Mouse (Mus musculus): ENCODE data around the gene Fat1. TPM values are rescaled to one million over a fixed set of nuclear protein-coding genes. Genes with fewer than 3 reads are reported as not detected.
"Not testable (repeated sequence)": the region's sequence is repeated elsewhere in the genome, so short reads cannot be mapped to it uniquely, and the experiment has no call there.

Fat1 gene
- polyA plus RNA-seq, 1 experiment from 2014 or later: 13.4 TPM

GRCm38 (mm10) chr8:45060083-45060482, 124.8 kb downstream of the Fat1 start:
- H3K27ac ChIP-seq: no peak overlapping the region
- H3K4me3 ChIP-seq (replicated peaks): no peak overlapping the region
- no peak for ATAC-seq
- WGBS: 83% methylated on average over 2 of the region's 2 CpGs
- H3K9ac ChIP-seq: no peak overlapping the region
- no peaks in the 10 kb centered on the region for H3K36me3 ChIP-seq
- H3K4me2 ChIP-seq (replicated peaks): no peak overlapping the region
- no peaks in the 10 kb centered on the region for H3K4me1 ChIP-seq (replicated peaks)
- H3K9me3 ChIP-seq: no peaks in the 10 kb centered on the region
- no peaks in the 10 kb centered on the region for H3K27me3 ChIP-seq (replicated peaks)

- H3K9ac ChIP-seq: no peak overlapping the region
- H3K36me3 ChIP-seq: no peaks in the 10 kb centered on the region
- H3K4me3 ChIP-seq (replicated peaks): no peak overlapping the region
- 87% methylated on average over 11 of the region's 11 CpGs for WGBS
- H3K4me1 ChIP-seq (replicated peaks): no peaks in the 10 kb centered on the region
- no peaks in the 10 kb centered on the region for H3K9me3 ChIP-seq
- no peak for ATAC-seq
- no peak overlapping the region for H3K27ac ChIP-seq
- no peak overlapping the region for H3K4me2 ChIP-seq (replicated peaks)
- no peaks in the 10 kb centered on the region for H3K27me3 ChIP-seq (replicated peaks)
Observed at GRCm38 (mm10) chr8:45062311-45062710, 127.1 kb downstream of the Fat1 start.

DNA sequence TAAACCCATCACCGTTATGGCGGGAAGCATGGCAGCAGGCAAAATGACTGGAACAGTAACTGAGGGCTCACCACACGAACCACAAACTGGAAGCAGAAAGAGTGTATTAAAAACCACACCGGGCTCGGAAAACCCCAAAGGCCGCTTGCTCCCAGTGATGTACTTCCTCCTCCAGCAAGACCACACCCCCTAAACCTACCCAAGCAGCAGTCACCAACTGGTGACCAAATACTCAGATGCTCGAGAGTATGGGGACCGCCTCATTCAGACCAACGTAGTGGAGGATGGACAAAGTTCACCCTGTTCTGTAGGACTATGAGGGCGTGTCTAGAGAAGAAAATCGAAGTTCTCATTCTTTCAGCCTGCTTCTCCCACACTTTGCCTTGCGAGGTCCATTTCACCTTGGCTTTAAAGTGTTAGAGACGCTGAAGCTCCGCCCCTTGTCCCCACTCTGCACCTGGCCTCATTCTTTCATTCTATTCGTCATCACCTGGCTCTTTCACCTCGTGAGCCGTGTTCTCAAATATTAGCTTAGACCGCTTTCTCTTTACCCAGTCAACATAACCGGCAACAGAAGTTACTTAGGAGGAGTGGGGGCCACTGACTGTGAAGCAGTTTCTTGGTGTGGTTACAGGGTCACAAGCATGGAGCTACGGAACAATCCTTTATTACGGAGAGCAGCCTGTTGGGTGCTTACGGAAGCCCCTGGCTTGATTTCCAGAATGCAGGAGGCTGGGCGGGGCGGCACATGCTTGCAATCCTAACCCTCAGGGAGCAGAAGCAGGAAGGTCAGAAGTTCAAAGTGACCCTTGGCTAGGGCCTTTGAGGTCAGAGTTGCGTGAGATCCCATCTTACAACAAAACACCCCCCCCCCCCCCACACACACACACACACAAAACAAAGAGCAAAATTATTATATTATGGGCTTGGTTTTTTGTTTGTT, 128.0 kb downstream of the Fat1 start:
- Histone ChIP-seq H3K27me3 (replicated peaks) (no peaks in the 10 kb centered on the region), H3K4me2 (replicated peaks) (peak overlapping the region; percentile 35), H3K4me3 (replicated peaks) (peak overlapping the region; percentile 18), H3K4me1 (replicated peaks) (no peaks in the 10 kb centered on the region), H3K9me3 (no peaks in the 10 kb centered on the region), H3K9ac (no peak overlapping the region), H3K27ac (peak overlapping the region; percentile 65), H3K36me3 (no peaks in the 10 kb centered on the region)
- 62% methylated on average over 25 of the region's 25 CpGs for WGBS
- ATAC-seq: peak; percentile 93

GRCm38 (mm10) chr8:45064197-45064869, 129.1 kb downstream of the Fat1 start:
- Histone ChIP-seq H3K27me3 (replicated peaks) (no peaks in the 10 kb centered on the region), H3K4me1 (replicated peaks) (0 out of 2 replicates have a peak, but pooled peaks cover 4% of the 10 kb centered on the region), H3K4me3 (replicated peaks) (no peak overlapping the region), H3K27ac (no peak overlapping the region), H3K9me3 (no peaks in the 10 kb centered on the region), H3K9ac (no peak overlapping the region), H3K36me3 (no peaks in the 10 kb centered on the region), H3K4me2 (replicated peaks) (no peak overlapping the region)
- 40% methylated on average over 8 of the region's 8 CpGs for WGBS
- ATAC-seq: 0 out of 2 replicates have a peak, but pooled peaks have one; percentile 18

DNA sequence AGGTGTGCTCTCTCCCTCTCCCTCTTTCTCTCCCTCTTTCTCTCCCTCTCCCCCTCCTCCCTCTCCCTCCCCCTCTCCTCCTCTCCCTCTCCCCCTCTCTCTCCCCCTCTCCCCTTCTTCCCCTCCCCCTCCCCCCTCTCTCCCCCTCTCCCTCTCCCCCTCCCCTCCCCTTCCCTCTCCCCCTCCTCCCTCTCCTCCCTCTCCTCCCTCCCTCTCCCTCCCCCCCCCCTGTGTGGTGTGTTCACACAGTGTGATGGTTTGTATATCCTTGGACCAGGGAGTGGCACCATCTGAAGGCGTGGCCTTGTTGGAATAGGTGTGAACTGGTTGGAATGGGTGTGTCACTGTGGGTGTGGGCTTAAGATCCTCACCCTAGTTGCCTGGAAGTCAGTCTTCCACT, 130.1 kb downstream of the Fat1 start:
- no CpG with 5 or more reads among the region's 1 CpGs for WGBS
- ATAC-seq, H3K9me3 ChIP-seq: not testable (repeated sequence)

GRCm38 (mm10) chr8:45068759-45069386, 133.6 kb downstream of the Fat1 start, which contains the start of gene Mtnr1a:
Mtnr1a (plus strand) TSS chr8:45069137.
- no peaks in the 10 kb centered on the region for H3K36me3 ChIP-seq
- H3K27ac ChIP-seq: no peak within 1 kb of the TSS
- WGBS: 10% methylated on average over 29 of the region's 29 CpGs
- no peaks in the 10 kb centered on the region for H3K9me3 ChIP-seq
- H3K9ac ChIP-seq: peak within 1 kb of the TSS; percentile 26; the same call in 1 of the 2 replicates
- H3K4me2 ChIP-seq (replicated peaks): peak within 1 kb of the TSS; percentile 76
- H3K4me1 ChIP-seq (replicated peaks): 0 out of 2 replicates have a peak, but pooled peaks cover 4% of the 10 kb centered on the region
- H3K4me3 ChIP-seq (replicated peaks): peak within 1 kb of the TSS; percentile 31
- H3K27me3 ChIP-seq (replicated peaks): no peaks in the 10 kb centered on the region
- peak; percentile 89 for ATAC-seq

More for the DNA sequence above, 130.1 kb downstream of the Fat1 start:
- not testable (repeated sequence) for H3K27me3 ChIP-seq (replicated peaks); H3K9ac ChIP-seq; H3K4me1 ChIP-seq (replicated peaks); H3K36me3 ChIP-seq; H3K27ac ChIP-seq; H3K4me3 ChIP-seq (replicated peaks); H3K4me2 ChIP-seq (replicated peaks)

- H3K27me3 ChIP-seq (replicated peaks): no peaks in the 10 kb centered on the region
- H3K4me2 ChIP-seq (replicated peaks): no peak overlapping the region
- 88% methylated on average over 8 of the region's 8 CpGs for WGBS
- no peaks in the 10 kb centered on the region for H3K9me3 ChIP-seq
- no peak overlapping the region for H3K4me3 ChIP-seq (replicated peaks)
- H3K9ac ChIP-seq: no peak overlapping the region
- ATAC-seq: no peak
- no peaks in the 10 kb centered on the region for H3K36me3 ChIP-seq
- H3K27ac ChIP-seq: no peak overlapping the region
- H3K4me1 ChIP-seq (replicated peaks): 0 out of 2 replicates have a peak, but pooled peaks cover 4% of the 10 kb centered on the region
Observed at GRCm38 (mm10) chr8:45070949-45071348, 135.7 kb downstream of the Fat1 start.

- ATAC-seq: no peak
- 76% methylated on average over 3 of the region's 3 CpGs for WGBS
- no peak overlapping the region for H3K27ac ChIP-seq
- no peaks in the 10 kb centered on the region for H3K36me3 ChIP-seq
- no peaks in the 10 kb centered on the region for H3K27me3 ChIP-seq (replicated peaks)
- H3K4me3 ChIP-seq (replicated peaks): no peak overlapping the region
- H3K9me3 ChIP-seq: no peaks in the 10 kb centered on the region
- no peak overlapping the region for H3K9ac ChIP-seq
- no peaks in the 10 kb centered on the region for H3K4me1 ChIP-seq (replicated peaks)
- H3K4me2 ChIP-seq (replicated peaks): no peak overlapping the region
Observed at GRCm38 (mm10) chr8:45080850-45081249, 145.6 kb downstream of the Fat1 start.

DNA sequence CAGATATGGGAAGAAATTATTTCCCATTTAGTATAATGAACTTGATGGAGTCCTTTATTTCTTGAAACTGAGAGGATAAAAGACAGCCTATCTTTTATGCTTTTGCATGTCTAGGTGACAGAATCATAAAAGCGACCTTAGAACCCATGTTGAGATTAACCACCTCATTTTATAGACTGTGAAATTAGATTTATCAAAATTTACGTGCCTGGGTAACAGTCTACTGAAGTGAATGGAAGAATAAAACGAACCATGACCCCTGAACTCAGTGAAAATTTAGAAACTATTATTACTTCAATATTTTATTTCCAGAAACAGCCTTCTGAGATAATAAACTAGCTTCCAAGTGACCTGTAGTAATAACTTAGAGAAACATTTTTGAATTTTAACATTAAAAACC, 158.4 kb downstream of the Fat1 start:
- no peaks in the 10 kb centered on the region for H3K27me3 ChIP-seq (replicated peaks)
- no peaks in the 10 kb centered on the region for H3K4me1 ChIP-seq (replicated peaks)
- H3K9ac ChIP-seq: no peak overlapping the region
- peak; percentile 77 for ATAC-seq
- H3K4me3 ChIP-seq (replicated peaks): no peak overlapping the region
- no peak overlapping the region for H3K27ac ChIP-seq
- WGBS: 58% methylated on average over 3 of the region's 3 CpGs
- H3K9me3 ChIP-seq: no peaks in the 10 kb centered on the region
- H3K4me2 ChIP-seq (replicated peaks): no peak overlapping the region
- no peaks in the 10 kb centered on the region for H3K36me3 ChIP-seq

Other genes starting within 250 kb of the Fat1 start
- 0.26 and 0.28 TPM in 2 replicates for gene Mtnr1a, start 133.7 kb downstream of the Fat1 start, polyA plus RNA-seq (2015; fragmentation: Nextera tagmentation; extraction: Ambion mirVana)

Data from intestine, embryonic 15.5 days (tissue).